Mouse (Mus musculus): ENCODE measurements around the gene Ranbp3l. TPM values are rescaled to one million over a fixed set of nuclear protein-coding genes. Genes with fewer than 3 reads are reported as not detected.
"Not testable (repeated sequence)": the region's sequence is repeated elsewhere in the genome, so short reads cannot be mapped to it uniquely, and the experiment has no call there.

Gene Ranbp3l
- polyA plus RNA-seq, 1 experiment: 1.2 TPM

- H3K4me1 ChIP-seq (ENCODE audit: control insufficient read depth, insufficient read depth, insufficient read length, low read length); H3K27ac ChIP-seq (replicated peaks; ENCODE audit: low read depth, low read length); H3K4me3 ChIP-seq (ENCODE audit: insufficient read depth, low read depth, low read length): not testable (repeated sequence)
These were observed 47.7 kb downstream of the Ranbp3l start for GRCm38 (mm10) chr15:9015496-9015895.

- no peak overlapping the region for H3K27ac ChIP-seq (replicated peaks; ENCODE audit: low read depth, low read length)
- no peak overlapping the region for H3K4me3 ChIP-seq (ENCODE audit: insufficient read depth, low read depth, low read length)
- no peaks in the 10 kb centered on the region for H3K4me1 ChIP-seq (ENCODE audit: control insufficient read depth, insufficient read depth, insufficient read length, low read length)
These were observed 88.0 kb downstream of the Ranbp3l start for GRCm38 (mm10) chr15:9055704-9056103.

- Histone ChIP-seq H3K4me3 (ENCODE audit: insufficient read depth, low read depth, low read length) (no peak overlapping the region), H3K4me1 (ENCODE audit: control insufficient read depth, insufficient read depth, insufficient read length, low read length) (no peaks in the 10 kb centered on the region), H3K27ac (replicated peaks; ENCODE audit: low read depth, low read length) (no peak overlapping the region)
These were observed 92.1 kb downstream of the Ranbp3l start for GRCm38 (mm10) chr15:9059856-9060255.

GRCm38 (mm10) chr15:9061150-9061882 lies 93.6 kb downstream of the Ranbp3l start:
- H3K4me3 ChIP-seq (ENCODE audit: insufficient read depth, low read depth, low read length): no peak overlapping the region
- H3K27ac ChIP-seq (replicated peaks; ENCODE audit: low read depth, low read length): no peak overlapping the region
- H3K4me1 ChIP-seq (ENCODE audit: control insufficient read depth, insufficient read depth, insufficient read length, low read length): no peaks in the 10 kb centered on the region

GRCm38 (mm10) chr15:9068881-9069280 lies 101.1 kb downstream of the Ranbp3l start:
- H3K4me3 ChIP-seq (ENCODE audit: insufficient read depth, low read depth, low read length): no peak overlapping the region
- H3K4me1 ChIP-seq (ENCODE audit: control insufficient read depth, insufficient read depth, insufficient read length, low read length): peaks cover 6% of the 10 kb centered on the region; the same call in 1 of the 2 replicates
- no peak overlapping the region for H3K27ac ChIP-seq (replicated peaks; ENCODE audit: low read depth, low read length)

- peak overlapping the region; percentile 72 for H3K4me3 ChIP-seq (ENCODE audit: insufficient read depth, low read depth, low read length)
- H3K27ac ChIP-seq (replicated peaks; ENCODE audit: low read depth, low read length): no peak overlapping the region
- H3K4me1 ChIP-seq (ENCODE audit: control insufficient read depth, insufficient read depth, insufficient read length, low read length): peaks cover 8% of the 10 kb centered on the region; the same call in 1 of the 2 replicates
These were observed 102.6 kb downstream of the Ranbp3l start for GRCm38 (mm10) chr15:9070353-9070752.

GRCm38 (mm10) chr15:9070912-9071555 lies 103.3 kb downstream of the Ranbp3l start, which contains the start of gene Nadk2:
Nadk2 (plus strand) TSS chr15:9071260.
- peak within 1 kb of the TSS; percentile 75 for H3K4me3 ChIP-seq (ENCODE audit: insufficient read depth, low read depth, low read length)
- H3K27ac ChIP-seq (replicated peaks; ENCODE audit: low read depth, low read length): peak within 1 kb of the TSS; percentile 23
- H3K4me1 ChIP-seq (ENCODE audit: control insufficient read depth, insufficient read depth, insufficient read length, low read length): peaks cover 8% of the 10 kb centered on the region; the same call in 1 of the 2 replicates

GRCm38 (mm10) chr15:9071556-9072544 lies 104.1 kb downstream of the Ranbp3l start:
- Histone ChIP-seq H3K4me3 (ENCODE audit: insufficient read depth, low read depth, low read length) (peak overlapping the region; percentile 75), H3K4me1 (ENCODE audit: control insufficient read depth, insufficient read depth, insufficient read length, low read length) (peaks cover 8% of the 10 kb centered on the region; the same call in 1 of the 2 replicates), H3K27ac (replicated peaks; ENCODE audit: low read depth, low read length) (peak overlapping the region; percentile 23)

- peaks cover 8% of the 10 kb centered on the region; the same call in 1 of the 2 replicates for H3K4me1 ChIP-seq (ENCODE audit: control insufficient read depth, insufficient read depth, insufficient read length, low read length)
- H3K27ac ChIP-seq (replicated peaks; ENCODE audit: low read depth, low read length): no peak overlapping the region
- H3K4me3 ChIP-seq (ENCODE audit: insufficient read depth, low read depth, low read length): peak overlapping the region; percentile 32; the same call in 1 of the 2 replicates
These were observed 104.9 kb downstream of the Ranbp3l start for GRCm38 (mm10) chr15:9072630-9073029.

- Histone ChIP-seq H3K4me1 (ENCODE audit: control insufficient read depth, insufficient read depth, insufficient read length, low read length) (peaks cover 8% of the 10 kb centered on the region; the same call in 1 of the 2 replicates), H3K4me3 (ENCODE audit: insufficient read depth, low read depth, low read length) (peak overlapping the region; percentile 32; the same call in 1 of the 2 replicates), H3K27ac (replicated peaks; ENCODE audit: low read depth, low read length) (peak overlapping the region; percentile 8; the same call in 1 of the 2 replicates)
These were observed 105.4 kb downstream of the Ranbp3l start for GRCm38 (mm10) chr15:9073067-9073608.

- Histone ChIP-seq H3K4me1 (ENCODE audit: control insufficient read depth, insufficient read depth, insufficient read length, low read length) (peaks cover 8% of the 10 kb centered on the region; the same call in 1 of the 2 replicates), H3K27ac (replicated peaks; ENCODE audit: low read depth, low read length) (no peak overlapping the region), H3K4me3 (ENCODE audit: insufficient read depth, low read depth, low read length) (no peak overlapping the region)
These were observed 105.9 kb downstream of the Ranbp3l start for GRCm38 (mm10) chr15:9073684-9074083.

GRCm38 (mm10) chr15:9074139-9074538 lies 106.4 kb downstream of the Ranbp3l start:
- Histone ChIP-seq H3K27ac (replicated peaks; ENCODE audit: low read depth, low read length) (no peak overlapping the region), H3K4me1 (ENCODE audit: control insufficient read depth, insufficient read depth, insufficient read length, low read length) (peaks cover 8% of the 10 kb centered on the region; the same call in 1 of the 2 replicates), H3K4me3 (ENCODE audit: insufficient read depth, low read depth, low read length) (no peak overlapping the region)

- Histone ChIP-seq H3K4me1 (ENCODE audit: control insufficient read depth, insufficient read depth, insufficient read length, low read length) (peaks cover 10% of the 10 kb centered on the region), H3K27ac (replicated peaks; ENCODE audit: low read depth, low read length) (no peak overlapping the region), H3K4me3 (ENCODE audit: insufficient read depth, low read depth, low read length) (no peak overlapping the region)
These were observed 106.9 kb downstream of the Ranbp3l start for GRCm38 (mm10) chr15:9074671-9075070.

GRCm38 (mm10) chr15:9075608-9076200 lies 108.0 kb downstream of the Ranbp3l start:
- H3K4me1 ChIP-seq (ENCODE audit: control insufficient read depth, insufficient read depth, insufficient read length, low read length): peaks cover 11% of the 10 kb centered on the region
- H3K27ac ChIP-seq (replicated peaks; ENCODE audit: low read depth, low read length): no peak overlapping the region
- no peak overlapping the region for H3K4me3 ChIP-seq (ENCODE audit: insufficient read depth, low read depth, low read length)

All from brown adipose tissue, adult 24 weeks (tissue).